Mouse (Mus musculus): ENCODE data around the gene Cdk9.

DNA sequence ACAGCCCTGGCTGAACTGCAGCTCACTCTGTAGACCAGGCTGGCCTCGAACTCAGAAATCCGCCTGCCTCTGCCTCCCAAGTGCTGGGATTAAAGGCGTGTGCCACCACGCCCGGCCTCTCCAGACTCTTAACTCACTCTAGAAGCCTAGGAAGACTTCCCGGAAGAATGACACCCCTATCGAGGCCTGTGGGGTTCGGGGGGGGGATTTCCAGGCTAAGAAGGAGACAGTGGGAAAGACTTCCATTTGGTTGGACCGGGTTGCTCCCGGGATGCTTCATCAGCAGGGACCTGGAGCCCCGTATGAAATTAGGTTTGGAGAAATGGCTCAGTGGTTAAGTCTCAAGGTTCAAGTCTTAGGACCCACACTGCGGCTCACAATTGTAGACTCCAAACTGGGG lies 18.2 kb downstream of the Cdk9 start:
- TF ChIP-seq ZNF384 (IDR thresholded peaks at IDR 0.05; ENCODE audit: low read depth, low read length) (no peak), CHD2 (IDR thresholded peaks at IDR 0.05; ENCODE audit: low read depth, low read length) (no peak), MAFK (IDR thresholded peaks at IDR 0.05; ENCODE audit: insufficient read depth, low read depth, low read length) (no peak)
